Mouse (Mus musculus): Measurements from ENCODE around the gene Cfap44.

GRCm38 (mm10) chr16:44384251-44384650, 10.3 kb upstream of the Cfap44 start:
- TF ChIP-seq CTCF (IDR thresholded peaks at IDR 0.05; ENCODE audit: extremely low read depth, insufficient read depth, low read length) (no peak), POLR2A (IDR thresholded peaks at IDR 0.05; ENCODE audit: extremely low read depth, insufficient read depth, low read length) (no peak)
